Mouse (Mus musculus): ENCODE results near the gene Rnf213. TPM values are rescaled to one million over a fixed set of nuclear protein-coding genes. Genes with fewer than 3 reads are reported as not detected.

Rnf213 gene
- polyA plus RNA-seq, 1 experiment from 2014 or later: 20.5 TPM

DNA sequence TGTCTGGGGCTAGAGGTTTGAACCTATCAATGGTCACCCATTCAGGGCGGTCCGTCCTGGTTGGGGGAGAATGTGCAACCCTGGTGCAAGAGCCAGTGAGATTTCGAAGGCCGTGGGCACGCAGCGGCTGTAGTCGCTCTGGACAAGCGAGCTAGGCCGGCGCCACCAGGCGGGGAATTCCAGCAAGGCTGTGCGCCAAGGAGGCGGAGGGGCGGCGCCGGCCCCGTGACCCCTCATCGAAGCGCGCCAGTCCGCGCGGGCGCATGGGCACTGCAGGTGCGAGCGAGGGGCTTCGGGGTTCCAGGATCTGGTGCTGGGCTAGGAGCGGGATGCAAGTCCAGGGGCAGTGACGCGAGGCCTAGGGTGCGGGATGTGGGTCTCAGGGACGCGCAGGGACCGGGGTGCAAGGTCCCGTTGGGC is 3.0 kb upstream of the Rnf213 start:
- peak; percentile 76 for ATAC-seq
- CTCF ChIA-PET: interaction anchor here (0.8 kb wide), 1 partner anchor 20 kb away, joined by 3 read pairs; no protein-coding TSS in a partner anchor
- TF ChIP-seq CTCF (IDR thresholded peaks at IDR 0.05): no peak
- POLR2A ChIA-PET: no interaction called here
- DNase-seq (ENCODE audit: low read depth, low spot score): no peak
- in situ Hi-C loops (cut with MboI; ENCODE audit: low pct_unique_long_range_greater_than_20kb): no loop called here
- H3K27me3 ChIP-seq: no peaks in the 10 kb centered on the region

DNA sequence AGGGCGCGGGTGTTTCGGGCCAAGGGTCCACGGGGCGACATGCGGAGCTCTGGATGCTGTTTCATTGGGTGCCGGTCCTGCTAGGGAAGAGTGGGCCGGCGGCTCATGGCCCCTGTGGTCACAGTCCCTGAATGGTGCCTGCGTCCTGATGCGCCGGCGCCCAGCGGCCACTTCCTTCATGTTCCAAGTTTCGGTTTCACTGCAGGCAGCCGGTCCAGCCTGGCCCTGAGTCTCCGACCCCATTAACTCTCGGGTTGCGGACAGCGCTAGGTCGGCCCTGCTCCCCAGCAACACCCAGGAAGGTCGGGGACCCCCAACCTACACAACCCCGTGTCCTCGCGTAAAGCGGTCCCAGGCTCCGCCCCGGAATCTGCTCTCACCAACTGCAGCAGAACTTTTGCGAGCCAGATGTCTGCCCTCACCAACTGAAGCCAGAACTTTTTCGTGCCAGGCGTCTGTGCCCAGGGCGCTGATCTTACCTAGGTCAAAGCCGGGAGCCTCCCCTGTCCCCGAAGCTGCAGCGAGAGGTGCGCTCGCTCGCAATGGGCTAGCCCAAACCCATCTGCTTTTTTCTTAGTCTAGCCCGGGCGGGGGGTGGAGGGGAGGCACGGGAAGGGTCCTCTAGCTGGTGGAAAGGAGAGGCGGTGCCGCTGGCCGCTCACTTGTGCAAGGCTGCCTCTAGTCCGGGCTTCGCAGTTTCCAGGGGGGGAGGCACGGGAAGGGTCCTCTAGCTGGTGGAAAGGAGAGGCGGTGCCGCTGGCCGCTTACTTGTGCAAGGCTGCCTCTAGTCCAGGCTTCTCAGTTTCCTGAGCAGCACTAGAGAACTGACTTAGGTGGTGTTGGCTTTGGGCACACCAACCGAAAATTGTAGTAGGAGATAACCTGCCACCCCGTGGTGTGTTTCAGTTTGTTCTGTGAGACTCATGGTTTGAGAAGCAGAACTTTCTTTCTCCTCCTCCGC is 2.3 kb upstream of the Rnf213 start:
- peak; percentile 54 for ATAC-seq

DNA sequence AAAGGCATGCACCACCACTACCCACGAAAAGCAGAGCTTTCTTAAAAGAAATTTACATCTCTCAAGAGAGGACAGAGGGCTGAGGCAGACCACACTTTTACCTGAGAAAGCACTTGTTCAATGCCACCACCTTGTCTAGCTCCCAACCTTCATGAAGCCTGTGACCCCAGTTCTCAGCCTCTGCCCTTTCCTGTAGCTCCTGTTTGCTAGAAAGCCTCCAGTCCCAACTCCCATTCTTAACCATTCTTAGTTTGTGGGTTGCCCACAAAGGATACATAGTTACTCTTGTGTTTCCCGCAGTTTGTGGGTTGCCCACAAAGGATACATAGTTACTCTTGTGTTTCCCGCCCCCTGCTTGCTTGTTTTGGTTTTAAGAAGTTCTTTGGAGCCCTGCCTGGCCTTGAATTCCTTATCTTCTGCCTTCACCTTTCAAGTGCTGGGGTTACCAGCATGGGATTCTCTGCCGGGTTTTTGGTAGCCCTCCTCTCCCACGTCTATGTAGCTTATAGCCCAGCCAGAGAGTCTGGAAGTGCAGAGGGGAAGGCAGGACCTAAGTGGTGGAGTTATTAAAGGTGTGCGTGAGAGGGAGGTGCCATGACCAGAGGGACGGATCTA is 1.4 kb upstream of the Rnf213 start:
- in situ Hi-C loops (cut with MboI; ENCODE audit: low pct_unique_long_range_greater_than_20kb): no loop called here
- TF ChIP-seq CTCF (IDR thresholded peaks at IDR 0.05): no peak
- CTCF ChIA-PET: no interaction called here
- ATAC-seq: no peak
- no peak for DNase-seq (ENCODE audit: low read depth, low spot score)
- POLR2A ChIA-PET: interaction anchor here (0.8 to 0.9 kb wide), 2 partner anchors 9 to 120 kb away, joined by 3 read pairs; no protein-coding TSS in a partner anchor
- no peaks in the 10 kb centered on the region for H3K27me3 ChIP-seq

More for the DNA sequence above, 2.3 kb upstream of the Rnf213 start:
- H3K27me3 ChIP-seq: no peaks in the 10 kb centered on the region
- no peak for TF ChIP-seq CTCF (IDR thresholded peaks at IDR 0.05)
- ChIA-PET CTCF (interaction anchor here (0.8 kb wide), 1 partner anchor 21 kb away, joined by 3 read pairs; no protein-coding TSS in a partner anchor), POLR2A (interaction anchor here (0.8 to 0.9 kb wide), 2 partner anchors 8 to 119 kb away, joined by 3 read pairs; no protein-coding TSS in a partner anchor)
- in situ Hi-C loops (cut with MboI; ENCODE audit: low pct_unique_long_range_greater_than_20kb): no loop called here
- no peak for DNase-seq (ENCODE audit: low read depth, low spot score)

DNA sequence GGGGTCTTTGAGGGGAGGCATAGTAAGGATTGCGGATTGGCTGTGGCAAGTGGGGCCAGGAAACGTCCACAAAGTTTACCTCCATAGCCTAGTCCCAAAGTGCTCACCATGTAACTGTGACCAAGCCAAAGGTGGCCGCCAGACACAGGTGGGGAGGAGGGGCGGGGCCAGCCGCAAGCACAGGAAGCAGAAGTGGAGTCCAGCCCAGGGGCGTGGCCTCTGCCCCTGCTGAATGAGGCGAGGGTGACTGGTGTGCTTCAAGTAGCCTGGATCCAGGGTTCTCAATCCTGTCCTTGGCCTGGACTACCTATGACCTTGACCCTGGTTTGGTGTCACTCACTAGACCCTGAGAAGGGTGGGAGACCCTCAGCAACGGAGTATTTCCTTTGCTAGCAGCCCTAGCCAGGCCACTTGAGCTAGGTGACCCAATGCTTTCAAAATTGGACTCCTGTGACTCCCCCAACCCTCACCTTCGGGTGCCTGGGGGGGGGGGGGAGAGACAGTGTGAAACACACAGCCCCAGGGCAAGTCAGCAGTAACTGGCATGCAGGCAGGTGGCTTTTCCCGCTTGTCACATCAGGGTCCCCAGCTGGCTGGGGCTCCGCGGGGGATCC is 792 bp upstream of the Rnf213 start:
- ChIA-PET POLR2A (interaction anchor here (0.7 to 0.9 kb wide), 2 partner anchors 10 to 35 kb away, joined by 3 to 5 read pairs; no protein-coding TSS in a partner anchor), CTCF (interaction anchor here (1.4 kb wide), 1 partner anchor 21 kb away, joined by 3 read pairs; no protein-coding TSS in a partner anchor)
- no peaks in the 10 kb centered on the region for H3K27me3 ChIP-seq
- in situ Hi-C loops (cut with MboI; ENCODE audit: low pct_unique_long_range_greater_than_20kb): no loop called here
- ATAC-seq (no peak), DNase-seq (ENCODE audit: low read depth, low spot score) (no peak)
- TF ChIP-seq CTCF (IDR thresholded peaks at IDR 0.05): no peak

DNA sequence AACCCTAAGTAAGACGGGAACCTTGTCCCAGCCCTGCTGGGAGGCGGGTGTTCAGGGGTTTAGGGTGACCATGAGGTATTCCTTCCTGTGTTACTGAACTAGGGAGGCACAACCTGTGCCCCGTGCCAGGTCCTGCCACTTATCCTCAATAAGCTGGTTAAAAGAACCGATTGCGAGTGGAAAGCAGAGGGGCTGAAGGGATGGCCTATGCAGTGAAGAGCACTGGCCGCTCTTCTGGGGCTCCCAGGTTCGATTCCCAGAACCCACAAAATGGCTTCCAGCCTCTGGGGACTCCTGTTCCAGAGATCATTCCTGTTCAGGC is 544 bp downstream of the Rnf213 start:
- ChIA-PET CTCF (interaction anchor here (0.8 to 1.4 kb wide), 3 partner anchors 8 to 53 kb away, joined by 3 read pairs; no protein-coding TSS in a partner anchor), POLR2A (interaction anchor here (1.4 kb wide), 1 partner anchor 10 kb away, joined by 4 read pairs; no protein-coding TSS in a partner anchor)
- H3K27me3 ChIP-seq: no peaks in the 10 kb centered on the region
- DNase-seq (ENCODE audit: low read depth, low spot score) (no peak), ATAC-seq (no peak)
- in situ Hi-C loops (cut with MboI; ENCODE audit: low pct_unique_long_range_greater_than_20kb): no loop called here
- no peak for TF ChIP-seq CTCF (IDR thresholded peaks at IDR 0.05)

DNA sequence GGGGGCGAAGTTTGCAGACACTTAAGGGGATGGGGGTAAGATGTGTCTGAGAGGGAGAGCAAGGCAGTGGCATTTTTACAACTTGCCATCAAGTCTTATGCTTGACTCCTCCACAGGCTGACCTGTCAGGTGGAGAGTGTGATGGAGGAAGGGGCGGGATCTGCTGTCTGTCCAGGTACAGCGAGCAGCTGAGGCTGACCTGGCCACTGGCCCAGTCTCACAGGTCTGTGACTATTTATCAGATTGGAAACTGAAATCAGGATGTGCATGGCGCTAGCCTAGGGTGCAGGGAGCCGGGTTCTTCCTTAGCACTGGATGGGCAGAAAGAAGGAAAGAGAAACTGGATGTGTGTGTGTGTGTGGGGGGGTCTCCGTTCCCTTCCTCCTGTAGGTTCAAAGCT is 1.3 kb downstream of the Rnf213 start:
- CTCF ChIA-PET: interaction anchor here (0.8 kb wide), 1 partner anchor 9 kb away, joined by 3 read pairs; no protein-coding TSS in a partner anchor
- DNase-seq (ENCODE audit: low read depth, low spot score) (no peak), ATAC-seq (no peak)
- in situ Hi-C loops (cut with MboI; ENCODE audit: low pct_unique_long_range_greater_than_20kb): no loop called here
- POLR2A ChIA-PET: interaction anchor here (1.4 kb wide), 1 partner anchor 9 kb away, joined by 4 read pairs; no protein-coding TSS in a partner anchor
- TF ChIP-seq CTCF (IDR thresholded peaks at IDR 0.05): no peak
- no peaks in the 10 kb centered on the region for H3K27me3 ChIP-seq

DNA sequence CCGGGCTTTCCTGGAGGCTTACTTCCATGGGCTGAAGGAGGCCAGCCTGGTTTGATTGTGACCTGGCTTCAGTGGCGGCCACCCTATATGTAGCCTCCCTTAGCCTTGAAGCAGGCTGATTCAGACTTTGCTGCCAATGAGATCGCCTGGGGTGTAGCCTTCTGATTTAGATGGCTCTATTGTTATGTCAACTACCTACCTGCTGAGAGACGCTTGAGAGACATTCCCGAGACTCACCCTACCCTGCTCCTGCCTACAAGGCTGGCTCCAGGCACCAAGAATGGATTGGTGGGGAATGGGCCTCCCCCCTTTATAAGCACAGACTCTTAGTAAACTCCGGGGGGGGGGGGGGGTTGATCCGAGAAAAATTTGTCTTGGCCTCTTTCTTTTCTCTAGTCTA is 2.5 kb downstream of the Rnf213 start:
- in situ Hi-C loops (cut with MboI; ENCODE audit: low pct_unique_long_range_greater_than_20kb): no loop called here
- H3K27me3 ChIP-seq: no peaks in the 10 kb centered on the region
- no peak for TF ChIP-seq CTCF (IDR thresholded peaks at IDR 0.05)
- ChIA-PET POLR2A (no interaction called here), CTCF (no interaction called here)
- ATAC-seq (no peak), DNase-seq (ENCODE audit: low read depth, low spot score) (no peak)

DNA sequence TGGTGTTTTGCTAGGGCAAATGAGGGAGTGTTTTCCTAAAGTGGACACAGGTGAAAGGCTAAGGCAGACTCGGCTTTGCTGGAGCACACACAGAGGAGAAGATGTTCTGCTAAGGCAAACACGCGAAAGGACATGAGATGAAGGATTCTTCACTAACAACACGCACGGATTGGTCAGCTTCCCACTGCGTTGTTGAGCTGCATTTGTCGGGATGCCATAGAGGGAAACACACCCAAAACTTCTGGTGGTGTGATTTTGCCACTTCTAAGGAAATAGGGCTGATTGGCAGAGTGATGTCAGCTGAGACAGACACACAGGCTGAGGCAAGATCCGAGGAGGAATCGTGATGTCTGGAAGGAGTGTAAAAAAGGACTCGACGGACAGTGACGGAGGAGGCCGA is 3.0 kb downstream of the Rnf213 start:
- ChIA-PET CTCF (no interaction called here), POLR2A (no interaction called here)
- no peaks in the 10 kb centered on the region for H3K27me3 ChIP-seq
- in situ Hi-C loops (cut with MboI; ENCODE audit: low pct_unique_long_range_greater_than_20kb): no loop called here
- ATAC-seq (no peak), DNase-seq (ENCODE audit: low read depth, low spot score) (no peak)
- TF ChIP-seq CTCF (IDR thresholded peaks at IDR 0.05): no peak

DNA sequence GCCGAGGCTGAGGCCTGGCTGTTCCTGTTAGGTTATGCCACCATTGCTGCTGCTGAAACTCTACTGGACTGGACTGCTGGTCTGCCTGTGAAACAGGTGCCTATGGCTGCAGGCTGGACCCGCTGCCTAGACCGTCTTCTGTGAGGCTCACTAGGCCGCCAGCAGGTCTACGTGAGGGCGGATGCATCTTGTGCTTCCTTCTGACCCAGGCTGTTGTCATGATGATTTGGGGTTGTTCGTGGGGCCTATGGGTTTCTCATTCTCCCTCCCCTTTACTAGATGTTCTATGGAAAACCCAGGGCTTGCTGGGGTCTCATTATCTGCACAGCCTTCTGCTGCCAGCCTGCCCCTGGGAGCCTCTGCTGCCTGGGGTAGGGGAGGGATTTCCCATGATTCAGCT is 3.6 kb downstream of the Rnf213 start:
- in situ Hi-C loops (cut with MboI; ENCODE audit: low pct_unique_long_range_greater_than_20kb): no loop called here
- no peaks in the 10 kb centered on the region for H3K27me3 ChIP-seq
- ATAC-seq: no peak
- DNase-seq (ENCODE audit: low read depth, low spot score): no peak
- no peak for TF ChIP-seq CTCF (IDR thresholded peaks at IDR 0.05)
- CTCF ChIA-PET: no interaction called here
- POLR2A ChIA-PET: no interaction called here

DNA sequence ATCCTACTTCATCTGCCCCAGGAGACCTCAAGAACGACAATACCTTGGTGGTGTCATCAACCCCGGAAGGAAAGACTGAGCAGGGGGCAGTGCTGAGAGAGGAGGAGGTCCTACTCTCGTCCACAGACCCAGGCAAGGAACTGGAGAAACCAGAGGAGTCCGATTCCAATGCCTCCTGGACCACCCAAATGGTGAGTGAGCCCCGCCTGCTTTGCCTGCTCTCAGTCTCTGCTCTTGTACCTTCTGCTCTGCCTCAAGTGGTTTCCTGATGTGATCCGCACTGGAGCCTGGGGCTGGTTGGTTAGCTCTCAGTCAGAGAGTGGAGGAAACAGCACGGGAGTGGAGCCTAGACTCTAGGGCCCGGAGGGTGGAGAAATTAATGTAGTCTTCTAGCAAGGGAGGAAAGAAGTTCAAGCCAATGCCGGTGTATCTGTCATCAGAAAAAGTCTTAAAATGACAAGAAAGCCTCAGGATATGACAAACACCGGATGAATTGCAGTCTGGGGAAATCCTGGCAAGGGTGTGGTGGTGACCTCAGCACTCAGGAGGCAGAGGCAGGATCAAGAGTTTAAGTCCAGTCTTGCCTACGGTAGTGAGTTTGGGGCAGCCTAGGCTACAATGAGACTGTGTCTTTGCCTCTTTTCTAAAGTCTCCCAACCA is 9.7 kb downstream of the Rnf213 start:
- DNase-seq (ENCODE audit: low read depth, low spot score): no peak
- ChIA-PET CTCF (no interaction called here), POLR2A (interaction anchor here (1.8 kb wide), 1 partner anchor 9 kb away, joined by 4 read pairs; no protein-coding TSS in a partner anchor)
- ATAC-seq: no peak
- no peak for TF ChIP-seq CTCF (IDR thresholded peaks at IDR 0.05)
- H3K27me3 ChIP-seq: no peaks in the 10 kb centered on the region
- in situ Hi-C loops (cut with MboI; ENCODE audit: low pct_unique_long_range_greater_than_20kb): loop anchor here (5.0 kb wide), 1 partner anchor 40 kb away; no protein-coding TSS in a partner anchor
